Mouse (Mus musculus) hindbrain, embryonic 10.5 days (tissue): ENCODE measurements around the gene Nucks1. TPM values are rescaled to one million over a fixed set of nuclear protein-coding genes. Genes with fewer than 3 reads are reported as not detected.
"Not testable (repeated sequence)": the region's sequence is repeated elsewhere in the genome, so short reads cannot be mapped to it uniquely, and the experiment has no call there.

Experiments
- DNase-seq: peaks from one replicate; pipeline ENCODE4 v3.0.0-alpha.2; 2017; ENCODE audit warnings: low spot score
- H3K27ac ChIP-seq: fragments of 300-500 bp; sonication (generic); 2 replicates; pipeline ENCODE4 v1.5.1; 2016; ENCODE audit warnings: mild to moderate bottlenecking, moderate library complexity
- H3K27me3 ChIP-seq: fragments of 300-500 bp; sonication (generic); 2 replicates; pipeline ENCODE4 v1.6.1; 2016; ENCODE audit warnings: mild to moderate bottlenecking; ENCODE audit not compliant: poor library complexity, insufficient read depth, severe bottlenecking
- H3K36me3 ChIP-seq: fragments of 300-500 bp; sonication (generic); 2 replicates; pipeline ENCODE4 v1.6.1; 2016; ENCODE audit warnings: mild to moderate bottlenecking, moderate library complexity
- H3K4me1 ChIP-seq: fragments of 300-500 bp; sonication (generic); replicated peaks from 2 replicates; pipeline ENCODE4 v1.6.1; 2016; ENCODE audit warnings: mild to moderate bottlenecking
- H3K4me3 ChIP-seq: fragments of 300-500 bp; sonication (generic); 2 replicates; pipeline ENCODE4 v1.5.1; 2016; ENCODE audit warnings: mild to moderate bottlenecking, moderate library complexity
- H3K9me3 ChIP-seq: fragments of 300-500 bp; sonication (generic); 2 replicates; pipeline ENCODE4 v1.6.1; 2016; ENCODE audit warnings: mild to moderate bottlenecking, moderate library complexity
- WGBS: fragments of 180-500 bp; shearing (Covaris S2); methylation state at CpG from one replicate; pipeline ENCODE4 v1.1.7; 2016; 5-methylcytosine and 5-hydroxymethylcytosine counted together
- polyA plus RNA-seq: library from polyadenylated mRNA; unstranded; fragments of >200 nt; fragmentation: Nextera tagmentation; extraction: Ambion mirVana; gene quantifications from 2 replicates; pipeline ENCODE4 v1.2.1, GENCODE M21; 2016

Gene Nucks1
- polyA plus RNA-seq, 1 experiment from 2014 or later, result 73.2 TPM

- Histone ChIP-seq H3K4me1 (0 out of 2 replicates have a peak, but pooled peaks cover 5% of the 10 kb centered on the region), H3K36me3 (no peaks in the 10 kb centered on the region), H3K4me3 (no peak overlapping the region), H3K9me3 (no peaks in the 10 kb centered on the region), H3K27me3 (no peaks in the 10 kb centered on the region), H3K27ac (no peak overlapping the region)
- DNase-seq, result no peak
- WGBS, result 78% methylated on average over 6 of the region's 6 CpGs
These were observed 20.2 kb upstream of the Nucks1 start for GRCm38 (mm10) chr1:131890043-131890658.

GRCm38 (mm10) chr1:131891436-131891835 is 18.9 kb upstream of the Nucks1 start:
- 60% methylated on average over 4 of the region's 4 CpGs for whole genome bisulfite sequencing
- no peak for DNase-seq
- Histone ChIP-seq H3K9me3 (no peaks in the 10 kb centered on the region), H3K36me3 (no peaks in the 10 kb centered on the region), H3K4me1 (no peaks in the 10 kb centered on the region), H3K27ac (no peak overlapping the region), H3K4me3 (no peak overlapping the region), H3K27me3 (no peaks in the 10 kb centered on the region)

- Histone ChIP-seq H3K36me3 (no peaks in the 10 kb centered on the region), H3K27me3 (peaks cover 16% of the 10 kb centered on the region), H3K4me3 (no peak overlapping the region), H3K4me1 (no peaks in the 10 kb centered on the region), H3K9me3 (no peaks in the 10 kb centered on the region), H3K27ac (no peak overlapping the region)
- WGBS, result 91% methylated on average over 4 of the region's 4 CpGs
- no peak for DNase-seq
These were observed 7.7 kb upstream of the Nucks1 start for GRCm38 (mm10) chr1:131902679-131903078.

GRCm38 (mm10) chr1:131903251-131903650 is 7.1 kb upstream of the Nucks1 start:
- 89% methylated on average over 7 of the region's 7 CpGs for WGBS
- Histone ChIP-seq H3K27me3 (peaks cover 22% of the 10 kb centered on the region), H3K4me1 (no peaks in the 10 kb centered on the region), H3K4me3 (no peak overlapping the region), H3K27ac (no peak overlapping the region), H3K9me3 (no peaks in the 10 kb centered on the region), H3K36me3 (no peaks in the 10 kb centered on the region)
- DNase-seq, result no peak

- no peak overlapping the region for H3K27ac ChIP-seq
- no peak overlapping the region for H3K4me3 ChIP-seq
- DNase-seq, result no peak
- H3K9me3 ChIP-seq, result no peaks in the 10 kb centered on the region
- H3K27me3 ChIP-seq, result peaks cover 31% of the 10 kb centered on the region
- no peaks in the 10 kb centered on the region for H3K36me3 ChIP-seq
- WGBS, result 19% methylated on average over 1 of the region's 1 CpGs
- H3K4me1 ChIP-seq, result no peaks in the 10 kb centered on the region
These were observed 4.8 kb upstream of the Nucks1 start for GRCm38 (mm10) chr1:131905497-131905896.

GRCm38 (mm10) chr1:131908456-131908855 is 1.9 kb upstream of the Nucks1 start:
- WGBS, result 89% methylated on average over 3 of the region's 3 CpGs
- peaks cover 31% of the 10 kb centered on the region for H3K27me3 ChIP-seq
- peaks cover 16% of the 10 kb centered on the region for H3K4me1 ChIP-seq
- DNase-seq, result no peak
- H3K36me3 ChIP-seq, result peaks cover 12% of the 10 kb centered on the region
- H3K4me3 ChIP-seq, result no peak overlapping the region
- no peaks in the 10 kb centered on the region for H3K9me3 ChIP-seq
- no peak overlapping the region for H3K27ac ChIP-seq

GRCm38 (mm10) chr1:131909236-131909635 is 1.1 kb upstream of the Nucks1 start:
- not testable (repeated sequence) for DNase-seq
- 99% methylated on average over 2 of the region's 2 CpGs for WGBS

GRCm38 (mm10) chr1:131910674-131911558 is 582 bp downstream of the Nucks1 start:
- peaks cover 31% of the 10 kb centered on the region for H3K27me3 ChIP-seq
- no peaks in the 10 kb centered on the region for H3K9me3 ChIP-seq
- peak overlapping the region; percentile 100 for H3K27ac ChIP-seq
- peak overlapping the region; percentile 97 for H3K4me3 ChIP-seq
- peak; percentile 79 for DNase-seq
- under 1% methylated on average over 85 of the region's 88 CpGs for WGBS
- peaks cover 34% of the 10 kb centered on the region for H3K36me3 ChIP-seq
- H3K4me1 ChIP-seq, result peaks cover 23% of the 10 kb centered on the region

More at GRCm38 (mm10) chr1:131909236-131909635, 1.1 kb upstream of the Nucks1 start:
- not testable (repeated sequence) for H3K4me3 ChIP-seq, H3K27ac ChIP-seq, H3K9me3 ChIP-seq
- Histone ChIP-seq H3K27me3 (peaks cover 31% of the 10 kb centered on the region), H3K36me3 (peaks cover 19% of the 10 kb centered on the region), H3K4me1 (peaks cover 16% of the 10 kb centered on the region)

- peaks cover 92% of the 10 kb centered on the region for H3K36me3 ChIP-seq
- no peak overlapping the region for H3K27ac ChIP-seq
- peaks cover 10% of the 10 kb centered on the region; the same call in 1 of the 2 replicates for H3K4me1 ChIP-seq
- DNase-seq, result no peak
- H3K9me3 ChIP-seq, result no peaks in the 10 kb centered on the region
- H3K4me3 ChIP-seq, result no peak overlapping the region
- 91% methylated on average over 6 of the region's 6 CpGs for WGBS
- no peaks in the 10 kb centered on the region for H3K27me3 ChIP-seq
These were observed 7.3 kb downstream of the Nucks1 start for GRCm38 (mm10) chr1:131917634-131918033.

- WGBS, result 100% methylated on average over 2 of the region's 2 CpGs
- Histone ChIP-seq H3K9me3 (no peaks in the 10 kb centered on the region), H3K27ac (no peak overlapping the region), H3K4me1 (0 out of 2 replicates have a peak, but pooled peaks cover 6% of the 10 kb centered on the region), H3K4me3 (no peak overlapping the region), H3K27me3 (no peaks in the 10 kb centered on the region), H3K36me3 (peaks cover 97% of the 10 kb centered on the region)
- DNase-seq, result no peak
These were observed 8.7 kb downstream of the Nucks1 start for GRCm38 (mm10) chr1:131919052-131919451.

GRCm38 (mm10) chr1:131922100-131922499 is 11.8 kb downstream of the Nucks1 start:
- no peak for DNase-seq
- Histone ChIP-seq H3K4me3 (no peak overlapping the region), H3K27me3 (no peaks in the 10 kb centered on the region), H3K4me1 (no peaks in the 10 kb centered on the region), H3K27ac (no peak overlapping the region), H3K36me3 (peaks cover 99% of the 10 kb centered on the region), H3K9me3 (no peaks in the 10 kb centered on the region)
- WGBS, result 97% methylated on average over 3 of the region's 3 CpGs

- Histone ChIP-seq H3K4me1 (no peaks in the 10 kb centered on the region), H3K27me3 (no peaks in the 10 kb centered on the region), H3K4me3 (no peak overlapping the region), H3K27ac (no peak overlapping the region), H3K36me3 (peaks cover 98% of the 10 kb centered on the region), H3K9me3 (no peaks in the 10 kb centered on the region)
- WGBS, result 91% methylated on average over 2 of the region's 2 CpGs
- no peak for DNase-seq
These were observed 23.1 kb downstream of the Nucks1 start for GRCm38 (mm10) chr1:131933471-131933870.

- 67% methylated on average over 6 of the region's 6 CpGs for WGBS
- Histone ChIP-seq H3K4me1 (peaks cover 9% of the 10 kb centered on the region), H3K36me3 (peaks cover 66% of the 10 kb centered on the region), H3K27ac (no peak overlapping the region), H3K9me3 (no peaks in the 10 kb centered on the region), H3K27me3 (no peaks in the 10 kb centered on the region), H3K4me3 (no peak overlapping the region)
- DNase-seq, result peak; percentile 68
These were observed 27.4 kb downstream of the Nucks1 start for GRCm38 (mm10) chr1:131937659-131938305.
